Mouse (Mus musculus) myocyte (in vitro differentiated cells): Measurements from ENCODE around the gene Tomm34.

Experiments used
- CEBPB ChIP-seq: IDR thresholded peaks from 2 replicates; pipeline ENCODE4 v1.6.1; 2011; ENCODE audit warnings: mild to moderate bottlenecking, moderate library complexity; ENCODE audit not compliant: poor library complexity, insufficient read depth, severe bottlenecking
- E2F4 ChIP-seq: IDR thresholded peaks from one replicate; pipeline ENCODE4 v1.6.1; 2011; ENCODE audit warnings: mild to moderate bottlenecking, control low read depth, moderate library complexity; ENCODE audit not compliant: insufficient read depth
- MAX ChIP-seq: IDR thresholded peaks from one replicate; pipeline ENCODE4 v1.6.1; 2011; ENCODE audit warnings: low read depth, mild to moderate bottlenecking, control low read depth
- POLR2A ChIP-seq: IDR thresholded peaks from one replicate; pipeline ENCODE4 v1.6.1; 2011; ENCODE audit warnings: low read depth, mild to moderate bottlenecking, control low read depth, moderate library complexity; ENCODE audit not compliant: insufficient read length
- POLR2AphosphoS2 ChIP-seq: IDR thresholded peaks from one replicate; pipeline ENCODE4 v1.6.1; 2011; ENCODE audit warnings: low read depth, control low read depth; ENCODE audit not compliant: insufficient read length
- TCF12 ChIP-seq: IDR thresholded peaks from one replicate; pipeline ENCODE4 v1.6.1; 2011; ENCODE audit warnings: mild to moderate bottlenecking, control low read depth; ENCODE audit not compliant: poor library complexity, insufficient read depth, severe bottlenecking
- USF1 ChIP-seq: IDR thresholded peaks from one replicate; pipeline ENCODE4 v1.6.1; 2011; ENCODE audit warnings: low read depth, mild to moderate bottlenecking, control low read depth, moderate library complexity

- TF ChIP-seq CEBPB: no peak
- no peak for TF ChIP-seq MAX
- TF ChIP-seq TCF12: no peak
- no peak for TF ChIP-seq POLR2AphosphoS2
- TF ChIP-seq POLR2A: no peak
- no peak for TF ChIP-seq USF1
- TF ChIP-seq E2F4: no peak
Measured at GRCm38 (mm10) chr2:164119503-164119902, 48.5 kb upstream of the Tomm34 start.
